7 mouse cellular contexts compared by ENCODE assay signal in the genomic region with DNA sequence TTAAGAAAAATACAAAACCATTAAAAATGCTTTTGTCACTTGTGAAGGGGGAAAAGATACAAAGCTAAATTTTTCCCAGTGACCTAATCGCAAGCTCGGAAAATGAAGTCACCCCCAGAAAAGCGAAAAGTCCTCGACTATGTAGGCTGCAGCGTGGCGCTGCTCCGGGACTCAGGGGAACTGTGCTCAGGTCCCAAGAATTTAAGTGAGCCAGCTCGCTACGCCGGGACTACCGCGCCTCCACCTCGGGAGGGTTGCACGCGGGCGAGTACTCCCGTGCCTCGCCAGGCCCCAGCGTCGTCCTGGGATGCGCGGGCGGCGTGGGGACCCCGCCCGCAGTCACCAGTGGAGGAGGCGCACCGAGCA. TPM values are rescaled to one million over a fixed set of nuclear protein-coding genes. Genes with fewer than 3 reads are reported as not detected.
A peak's percentile ranks its signal among the peaks of the same experiment; 100 is the strongest.
DNase-seq lines count a peak whose midpoint lies in the region; ATAC-seq and TF ChIP-seq lines count a peak whose summit lies in the region.

No protein-coding gene starts in this region.

- H3K4me2 ChIP-seq in intestine, postnatal 0 days (replicated peaks; ENCODE audit: low read depth), result peak overlapping the region; percentile 88
- peak overlapping the region; percentile 90 for H3K4me2 ChIP-seq in neural tube, embryonic 15.5 days

- H3K9ac ChIP-seq in intestine, postnatal 0 days (ENCODE audit: low read depth, low read length), result peak overlapping the region; percentile 51; the same call in 1 of the 2 replicates
- H3K9ac ChIP-seq in neural tube, embryonic 15.5 days (replicated peaks), result peak overlapping the region; percentile 43

- 6% methylated on average over 28 of the region's 28 CpGs for WGBS in lung, adult 2 months
- 3% methylated on average over 28 of the region's 28 CpGs for WGBS in forebrain, embryonic 10.5 days
- 3% methylated on average over 28 of the region's 28 CpGs for WGBS in intestine, postnatal 0 days
- WGBS in neural tube, embryonic 15.5 days, result 4% methylated on average over 28 of the region's 28 CpGs

- H3K4me1 ChIP-seq in lung, adult 2 months (ENCODE audit: control insufficient read depth, insufficient read depth, low read length), result peaks cover 3% of the 10 kb centered on the region; the same call in 1 of the 2 replicates
- peaks cover 20% of the 10 kb centered on the region for H3K4me1 ChIP-seq in forebrain, embryonic 10.5 days
- 0 out of 2 replicates have a peak, but pooled peaks cover 4% of the 10 kb centered on the region for H3K4me1 ChIP-seq in intestine, postnatal 0 days (replicated peaks; ENCODE audit: control insufficient read depth, insufficient read depth, low read length)
- peaks cover 20% of the 10 kb centered on the region for H3K4me1 ChIP-seq in neural tube, embryonic 15.5 days

- peaks cover 42% of the 10 kb centered on the region for H3K27me3 ChIP-seq in forebrain, embryonic 10.5 days (ENCODE audit: poor library complexity, severe bottlenecking)
- H3K27me3 ChIP-seq in intestine, postnatal 0 days (replicated peaks; ENCODE audit: control insufficient read depth, insufficient read depth, low read length), result no peaks in the 10 kb centered on the region
- H3K27me3 ChIP-seq in neural tube, embryonic 15.5 days (replicated peaks), result no peaks in the 10 kb centered on the region

- ATAC-seq in intestine, postnatal 0 days, result peak; percentile 27; the same call in 1 of the 2 replicates
- ATAC-seq in neural tube, embryonic 15.5 days (ENCODE audit: low FRiP score), result no peak; the same call in 1 of the 2 replicates

- peak overlapping the region; percentile 30 for H3K4me3 ChIP-seq in lung, adult 2 months (replicated peaks; ENCODE audit: extremely low read depth, low read depth, low read length)
- peak overlapping the region; percentile 61 for H3K4me3 ChIP-seq in forebrain, embryonic 10.5 days
- H3K4me3 ChIP-seq in intestine, postnatal 0 days (ENCODE audit: low read depth, low read length), result peak overlapping the region; percentile 47
- H3K4me3 ChIP-seq in neural tube, embryonic 15.5 days (replicated peaks), result peak overlapping the region; percentile 44

- no peaks in the 10 kb centered on the region for H3K9me3 ChIP-seq in forebrain, embryonic 10.5 days
- H3K9me3 ChIP-seq in intestine, postnatal 0 days (ENCODE audit: control insufficient read depth), result no peaks in the 10 kb centered on the region
- H3K9me3 ChIP-seq in neural tube, embryonic 15.5 days (replicated peaks), result no peaks in the 10 kb centered on the region

- no peak for TF ChIP-seq POLR2A in lung, adult 2 months (IDR thresholded peaks at IDR 0.05; ENCODE audit: borderline replicate concordance, extremely low read depth, low read depth, low read length)

- no peak for TF ChIP-seq CTCF in lung, adult 2 months (IDR thresholded peaks at IDR 0.05; ENCODE audit: insufficient read depth, low read length)
- no peak for TF ChIP-seq CTCF in intestine, postnatal 0 days (IDR thresholded peaks at IDR 0.05; ENCODE audit: low read depth)

- peak; percentile 35 for DNase-seq in lung, adult 2 months
- DNase-seq in lung, postnatal 14 days, result no peak
- no peak for DNase-seq in forebrain, embryonic 10.5 days (ENCODE audit: extremely low spot score, low spot score)
- DNase-seq in cerebellum, postnatal 4 days (ENCODE audit: low spot score in 2 of 2), result no peak
- DNase-seq in frontal cortex, postnatal 36 days (ENCODE audit: low spot score in 2 of 2), result no peak

- H3K36me3 ChIP-seq in forebrain, embryonic 10.5 days (replicated peaks), result peaks cover 53% of the 10 kb centered on the region
- H3K36me3 ChIP-seq in intestine, postnatal 0 days (ENCODE audit: control insufficient read depth, insufficient read depth), result peaks cover 5% of the 10 kb centered on the region
- H3K36me3 ChIP-seq in neural tube, embryonic 15.5 days, result peaks cover 14% of the 10 kb centered on the region

- peak overlapping the region; percentile 77 for H3K27ac ChIP-seq in forebrain, embryonic 10.5 days
- no peak overlapping the region for H3K27ac ChIP-seq in intestine, postnatal 0 days (ENCODE audit: low read depth, low read length)
- peak overlapping the region; percentile 60; the same call in 1 of the 2 replicates for H3K27ac ChIP-seq in neural tube, embryonic 15.5 days (replicated peaks)

RNA-seq across cellular contexts. Expression of a gene that starts 18.3 kb away (rescaled TPM):
- 0.19 and 0.51 TPM in 2 replicates for polyA plus RNA-seq in lung, adult 2 months (2012; rRNA removed)
- not detected in 2 replicates for polyA plus RNA-seq in forebrain, embryonic 10.5 days (2016; fragmentation: Nextera tagmentation; extraction: Ambion mirVana)
- polyA plus RNA-seq in intestine, postnatal 0 days (2015; fragmentation: Nextera tagmentation; extraction: Ambion mirVana), result not detected in 2 replicates
- polyA plus RNA-seq in neural tube, embryonic 15.5 days (2015; fragmentation: Nextera tagmentation; extraction: Ambion mirVana), result not detected in 2 replicates

RNA-seq across cellular contexts. Expression of a gene that starts 19.8 kb away (rescaled TPM):
- polyA plus RNA-seq in lung, adult 2 months (2012; rRNA removed), result 1.2 TPM in 2 replicates
- polyA plus RNA-seq in forebrain, embryonic 10.5 days (2016; fragmentation: Nextera tagmentation; extraction: Ambion mirVana), result 0.49 and 0.74 TPM in 2 replicates
- 1.6 TPM in 2 replicates for polyA plus RNA-seq in intestine, postnatal 0 days (2015; fragmentation: Nextera tagmentation; extraction: Ambion mirVana)
- 9.8 and 11.3 TPM in 2 replicates for polyA plus RNA-seq in neural tube, embryonic 15.5 days (2015; fragmentation: Nextera tagmentation; extraction: Ambion mirVana)
